Mouse (Mus musculus) adrenal gland (tissue): ENCODE data around the gene Tbpl1.

Experiments used
- intact Hi-C: fragments of 180-260 bp; cut with DNase I; formaldehyde crosslinking; loops from one replicate; pipeline ENCODE4 v1.15.1; 2025

The Tbpl1 gene

DNA sequence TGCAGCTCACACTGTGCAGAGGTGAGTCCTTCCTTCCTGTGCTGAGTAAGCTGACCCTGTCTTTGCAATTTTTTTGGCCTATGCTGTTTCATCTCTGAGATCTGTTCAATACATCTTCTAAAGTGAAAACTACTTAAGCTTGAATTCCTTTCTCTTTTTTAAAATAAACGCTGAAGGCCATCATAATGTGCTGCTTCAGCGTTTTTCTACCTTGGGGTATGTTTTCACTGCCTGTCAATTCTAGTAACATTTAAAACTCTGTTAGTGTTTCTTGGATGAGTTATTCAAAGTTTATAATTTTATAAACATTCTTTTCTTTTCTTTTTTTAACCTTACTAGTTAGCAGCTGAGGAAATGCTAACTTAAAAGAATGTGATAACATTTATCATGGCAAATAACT lies 18.8 kb downstream of the Tbpl1 start:
- intact Hi-C loops, result loop anchor here (10.0 kb wide), 1 partner anchor 138 kb away; no protein-coding TSS in a partner anchor

DNA sequence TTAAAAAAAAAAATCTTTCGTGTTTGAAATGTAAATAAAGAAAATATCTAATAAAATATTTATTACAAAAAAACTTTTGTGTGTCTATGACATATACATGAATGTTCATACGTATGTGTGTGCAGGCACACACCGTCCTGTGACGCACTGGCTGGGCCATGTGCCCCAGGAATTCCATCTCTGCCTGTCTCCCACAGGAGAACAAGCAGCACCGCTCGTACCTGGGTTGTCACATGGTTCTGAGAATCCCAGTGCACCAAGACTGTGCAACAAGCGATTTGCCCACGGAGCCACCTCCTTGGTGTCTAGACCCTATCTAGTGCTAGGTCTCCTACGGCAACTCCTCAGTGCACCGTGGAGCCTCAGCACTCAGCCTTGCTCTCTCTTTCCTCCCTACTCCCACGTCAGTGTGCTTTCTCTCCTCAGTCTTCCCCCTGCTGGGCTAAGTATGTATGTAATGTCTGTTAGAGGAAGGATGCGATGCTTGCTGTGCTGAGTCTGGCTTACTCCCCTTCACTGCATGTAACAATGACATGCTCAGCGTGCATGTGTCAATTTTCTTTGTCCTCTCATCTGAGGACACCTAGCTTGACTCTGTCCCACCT lies 21.5 kb downstream of the Tbpl1 start:
- intact Hi-C loops, result loop anchor here (10.0 kb wide), 1 partner anchor 135 kb away; no protein-coding TSS in a partner anchor

DNA sequence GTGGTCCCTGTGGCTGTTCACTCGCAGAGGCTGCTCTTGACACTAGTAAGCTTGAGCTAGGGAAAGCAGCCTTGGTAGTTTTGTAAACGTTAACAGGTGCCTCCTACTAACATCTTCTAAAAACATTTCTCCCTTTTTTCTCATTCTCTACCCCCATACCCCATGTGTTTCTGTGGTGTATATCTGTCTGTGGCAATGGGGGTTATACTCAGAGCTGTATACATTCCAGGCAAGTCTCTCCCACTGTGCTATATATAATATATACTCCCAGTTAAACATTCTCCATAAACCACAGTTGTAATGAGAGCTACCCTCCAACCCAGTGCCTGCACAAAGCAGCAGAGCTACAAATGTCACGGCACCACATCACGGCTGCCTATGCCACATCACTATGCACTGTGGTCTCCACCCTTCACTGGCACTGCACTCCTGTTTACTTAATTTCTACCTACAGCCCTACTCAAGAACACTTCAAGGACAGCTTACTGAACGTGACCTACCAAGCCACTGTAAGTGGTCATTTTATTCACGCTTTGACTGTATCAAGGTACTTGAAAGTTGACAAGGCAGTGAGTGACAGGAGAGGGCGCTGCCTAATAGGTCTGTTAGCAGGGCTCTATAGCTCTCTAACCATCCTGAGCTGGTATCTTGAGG lies 23.4 kb downstream of the Tbpl1 start:
- intact Hi-C loops, result no loop called here

DNA sequence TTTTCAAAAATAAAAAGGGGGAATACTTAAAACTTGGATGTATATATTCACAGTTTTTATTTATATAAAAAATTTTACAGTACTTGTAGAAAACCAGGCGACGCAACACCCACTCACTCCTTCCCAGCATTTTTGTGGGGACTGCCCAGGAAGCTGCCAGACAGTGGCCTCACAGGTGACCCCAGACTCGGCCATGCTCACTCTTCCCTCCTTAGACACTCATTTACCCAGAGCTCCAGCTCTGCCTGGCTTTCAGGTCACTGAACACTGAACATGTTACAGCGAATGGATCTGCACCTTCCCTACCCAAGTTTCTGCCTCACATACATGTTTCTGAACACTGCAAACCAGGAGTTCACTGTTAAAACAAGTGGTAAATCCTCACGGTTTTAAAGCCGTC lies 27.9 kb downstream of the Tbpl1 start:
- intact Hi-C loops, result no loop called here

DNA sequence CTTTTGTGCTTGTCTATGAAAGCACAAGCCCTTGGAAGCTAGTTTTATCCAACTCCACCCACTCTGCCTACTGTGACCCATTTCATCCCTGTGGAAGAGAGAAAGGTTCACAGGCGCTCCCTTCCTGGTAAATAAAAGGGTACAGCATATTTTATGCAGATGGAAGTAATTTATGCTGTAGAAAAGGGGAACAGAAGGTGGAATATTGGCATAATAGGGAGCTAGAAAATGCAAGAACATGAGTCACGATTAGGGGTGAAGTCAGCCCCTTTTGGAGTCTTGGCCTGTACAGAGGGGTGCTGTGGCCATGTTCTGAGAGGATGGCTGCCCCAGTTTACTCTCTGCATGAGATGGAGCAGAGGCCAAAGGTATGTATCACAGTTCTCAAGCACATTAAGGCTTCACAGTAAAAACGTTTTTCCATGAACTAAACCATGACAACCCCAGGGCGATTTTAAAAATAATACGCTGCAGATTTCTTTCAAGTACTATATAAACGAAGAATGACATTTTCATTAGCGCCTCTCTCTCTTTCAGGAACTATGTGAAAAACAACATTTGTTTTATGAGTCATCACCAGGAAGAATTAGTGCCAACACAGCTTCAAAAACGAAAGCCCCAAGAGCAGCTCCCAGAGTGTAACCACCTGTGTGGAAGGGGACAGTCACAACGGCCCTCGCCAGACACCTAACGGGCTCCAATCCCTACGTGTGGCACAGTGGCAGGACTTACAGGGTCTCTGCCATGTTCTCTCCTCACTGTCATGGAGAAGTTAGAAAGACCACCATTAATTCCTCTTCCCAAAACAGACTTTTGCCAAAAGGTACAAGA lies 30.0 kb downstream of the Tbpl1 start:
- intact Hi-C loops, result no loop called here

DNA sequence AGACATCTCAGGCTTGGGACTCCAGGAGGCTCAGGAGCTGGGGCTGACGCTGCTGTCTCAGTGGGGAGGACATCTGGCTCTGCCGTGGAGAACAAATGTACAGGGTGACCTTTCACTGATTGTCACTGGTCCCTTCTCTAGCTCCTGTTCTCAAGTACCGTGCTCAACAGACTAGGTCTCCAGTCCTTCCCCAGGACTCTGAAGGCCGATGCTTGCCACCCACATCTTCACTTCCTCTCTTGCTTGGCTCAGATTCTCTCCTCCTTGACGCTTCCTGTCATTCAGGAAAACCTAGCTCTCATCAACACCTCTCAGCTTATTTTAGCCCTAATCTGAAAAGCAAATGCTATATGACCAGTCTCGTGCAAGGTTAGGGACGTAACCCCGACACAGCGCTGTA lies 31.0 kb downstream of the Tbpl1 start:
- intact Hi-C loops, result no loop called here

DNA sequence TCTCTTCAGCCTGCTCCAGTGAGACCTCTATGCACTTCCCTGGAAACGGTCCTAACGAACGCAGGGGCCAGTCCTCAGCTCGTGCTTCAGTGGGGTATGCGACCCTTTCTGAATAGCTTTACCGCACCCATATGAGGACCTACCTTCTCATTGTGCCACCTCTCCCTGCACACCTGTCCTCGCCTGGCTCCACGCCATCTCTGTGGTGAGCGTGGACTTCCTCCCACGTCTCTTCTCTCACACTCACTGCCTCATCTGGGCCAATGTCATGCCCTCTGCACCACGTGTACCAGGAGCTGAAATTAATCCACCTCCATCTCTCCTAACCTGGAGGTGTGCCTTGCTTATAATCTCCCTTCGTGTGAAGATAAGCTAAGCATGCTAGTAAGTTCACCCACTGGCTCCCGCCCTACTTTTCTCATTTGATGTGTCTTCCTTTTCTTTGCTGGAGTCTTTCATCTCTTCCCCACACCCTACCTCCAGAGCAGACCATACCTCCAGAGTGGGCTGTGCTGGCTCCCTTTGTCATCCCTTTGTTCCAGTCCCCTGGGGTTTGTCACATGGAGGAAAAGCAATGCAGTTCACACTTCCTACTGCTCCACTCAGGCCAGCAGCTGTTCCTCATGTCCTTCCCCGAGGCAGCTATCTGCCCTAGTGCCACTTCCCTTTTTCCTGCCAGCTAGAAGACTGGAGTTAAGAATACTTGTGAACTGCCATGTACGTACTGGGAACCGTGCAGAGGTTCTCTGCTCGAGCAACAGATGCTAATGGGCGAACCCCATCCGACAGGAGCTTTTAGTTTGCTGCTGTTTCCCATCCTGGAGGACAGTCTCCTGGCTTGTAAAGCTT lies 32.0 kb downstream of the Tbpl1 start:
- intact Hi-C loops, result no loop called here

DNA sequence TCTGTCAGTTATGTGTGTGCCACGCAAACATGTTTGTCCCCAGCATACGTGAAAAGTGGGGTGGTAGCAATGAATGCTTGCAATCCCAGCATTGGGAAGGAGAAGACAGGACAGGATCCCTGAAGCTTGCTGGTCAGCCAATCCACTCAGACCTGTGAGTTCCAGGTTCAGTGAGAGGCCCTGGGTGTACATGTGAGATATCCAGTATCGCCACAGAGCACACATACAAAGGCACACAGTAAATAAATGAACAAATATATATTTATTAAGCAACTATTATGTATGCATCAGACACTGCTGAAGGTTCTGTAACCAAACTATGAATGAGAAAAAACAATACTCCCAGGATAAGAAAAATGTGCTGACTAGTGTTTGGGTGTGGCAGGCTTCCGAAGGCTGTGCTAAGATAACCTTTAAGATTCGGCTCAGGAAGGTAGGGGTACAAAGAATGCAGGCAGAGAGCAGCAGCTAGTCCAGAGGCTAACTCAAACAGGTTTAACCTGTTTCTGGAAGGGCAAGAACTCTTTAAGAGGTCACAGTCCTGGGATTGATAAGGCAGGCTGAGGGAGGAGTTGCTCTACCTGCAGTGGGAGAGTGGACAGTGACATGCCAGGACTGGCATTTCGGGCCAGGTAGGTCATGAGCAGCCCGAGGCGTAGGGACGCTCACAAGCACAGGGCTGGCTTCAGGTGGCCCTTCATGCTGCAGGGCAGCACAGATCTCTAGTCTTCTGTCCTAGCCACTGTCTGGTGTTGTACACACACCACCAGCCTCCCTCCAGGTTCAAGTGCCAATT lies 33.4 kb downstream of the Tbpl1 start:
- intact Hi-C loops, result no loop called here

DNA sequence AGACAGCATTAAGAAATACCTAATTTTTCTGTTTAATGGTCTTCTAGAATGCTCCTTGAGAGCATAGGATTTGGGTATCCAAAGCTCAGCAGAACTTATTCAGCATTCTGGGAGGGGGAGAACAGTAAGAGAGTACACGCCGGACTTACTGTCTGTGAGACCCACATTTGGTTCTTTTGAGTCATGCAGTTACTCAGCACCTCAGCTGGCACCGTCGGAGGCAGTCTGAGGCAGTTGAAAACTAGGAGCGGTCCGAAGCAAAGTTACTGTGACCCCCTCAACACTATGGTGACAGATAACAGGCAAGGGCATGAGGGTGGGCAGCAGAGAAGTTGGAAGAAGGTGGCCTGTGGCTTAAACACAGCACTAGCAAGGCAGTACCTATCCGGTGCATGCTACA lies 34.9 kb downstream of the Tbpl1 start:
- intact Hi-C loops, result no loop called here

DNA sequence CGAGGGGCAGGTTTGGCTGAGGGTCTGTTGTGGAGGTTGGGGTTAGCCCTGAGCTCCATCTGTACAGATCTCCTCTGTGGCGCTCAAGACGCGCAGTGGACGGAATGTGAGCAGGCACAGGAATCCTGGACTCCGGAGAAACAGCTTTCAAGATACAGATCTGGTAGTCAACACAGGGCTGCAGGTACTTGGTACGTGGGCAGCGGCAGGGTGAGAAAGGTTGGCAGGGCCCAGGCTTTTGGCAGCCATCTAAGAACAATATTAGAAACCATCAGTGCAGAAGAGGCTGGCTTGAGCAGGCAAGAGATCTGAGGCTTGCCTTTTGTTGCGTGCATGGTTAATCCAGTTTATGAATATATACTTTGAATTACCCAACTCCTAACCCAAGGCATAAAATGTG lies 35.5 kb downstream of the Tbpl1 start:
- intact Hi-C loops, result no loop called here

DNA sequence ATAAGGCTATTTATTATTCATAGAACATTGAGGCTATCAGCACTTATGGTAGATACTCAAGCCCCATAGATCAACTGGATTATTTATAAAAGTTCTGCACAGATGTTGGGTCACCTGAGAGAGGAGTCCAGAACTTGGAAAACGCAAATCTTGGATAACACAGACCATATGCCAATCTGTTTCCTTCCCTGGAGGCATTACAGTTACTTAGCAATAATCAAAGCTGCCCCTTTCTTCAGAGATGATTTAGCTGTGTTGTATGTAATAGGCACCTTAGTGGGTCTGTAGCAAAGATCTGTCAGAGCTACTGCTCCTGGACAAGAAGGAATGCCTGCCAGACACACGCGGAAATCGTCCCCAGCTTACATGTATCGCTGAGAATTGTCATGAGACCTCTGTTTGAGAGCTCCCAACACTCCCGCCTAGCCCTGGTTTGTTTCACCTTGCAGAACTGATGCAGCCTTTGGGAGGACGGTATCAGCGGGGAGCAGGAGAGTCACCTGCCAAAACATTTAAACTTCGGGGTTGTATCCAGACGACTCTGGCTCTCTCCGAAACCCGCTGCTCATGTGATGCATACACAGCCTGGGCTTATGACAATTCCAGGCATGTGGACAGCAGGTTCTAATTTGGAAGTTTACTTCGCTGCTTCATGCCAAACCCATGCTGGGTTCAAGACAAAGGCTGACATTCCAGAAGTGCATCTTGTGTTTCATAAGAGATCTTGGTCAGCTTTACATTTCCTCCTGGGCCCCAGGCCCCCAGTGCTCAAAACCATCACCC lies 55.7 kb downstream of the Tbpl1 start:
- intact Hi-C loops, result no loop called here

DNA sequence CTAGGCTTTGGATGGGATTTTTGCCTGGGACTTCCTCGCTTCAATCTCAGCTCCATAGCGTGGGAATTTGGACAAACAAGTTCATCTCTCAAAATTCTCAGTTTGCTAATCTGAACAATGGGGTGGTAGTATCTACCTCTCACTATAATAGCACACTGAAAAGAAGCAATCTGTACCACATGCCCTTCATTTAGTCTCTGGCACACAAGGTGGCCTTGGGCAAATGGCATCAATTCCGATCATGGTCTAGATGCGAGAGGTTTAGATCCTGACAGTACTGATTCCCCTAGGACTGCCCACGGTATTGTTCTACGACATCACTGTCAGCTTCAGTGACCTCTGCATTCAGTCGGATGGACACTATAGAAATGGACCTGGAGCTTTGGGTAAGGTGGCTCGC lies 57.6 kb downstream of the Tbpl1 start:
- intact Hi-C loops, result no loop called here

DNA sequence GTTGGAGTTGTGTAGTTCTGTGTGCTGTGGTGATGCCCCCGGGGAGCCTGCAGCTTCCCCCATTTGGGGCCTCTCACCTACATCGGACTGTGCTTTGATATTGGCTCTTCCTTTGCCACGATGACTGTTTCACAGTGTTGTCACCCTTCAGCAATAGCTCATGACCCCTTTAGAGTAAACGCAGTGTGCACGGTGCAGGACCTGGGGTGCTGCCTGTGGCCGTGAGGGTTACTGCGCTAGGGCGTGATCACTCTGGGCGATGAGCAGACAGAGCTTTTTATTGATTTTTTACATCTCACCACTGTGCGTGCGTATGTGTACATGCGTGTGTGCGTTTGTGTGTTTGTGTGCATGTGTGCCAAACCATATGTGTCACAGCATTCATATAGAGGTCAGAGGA lies 63.2 kb downstream of the Tbpl1 start:
- intact Hi-C loops, result no loop called here

DNA sequence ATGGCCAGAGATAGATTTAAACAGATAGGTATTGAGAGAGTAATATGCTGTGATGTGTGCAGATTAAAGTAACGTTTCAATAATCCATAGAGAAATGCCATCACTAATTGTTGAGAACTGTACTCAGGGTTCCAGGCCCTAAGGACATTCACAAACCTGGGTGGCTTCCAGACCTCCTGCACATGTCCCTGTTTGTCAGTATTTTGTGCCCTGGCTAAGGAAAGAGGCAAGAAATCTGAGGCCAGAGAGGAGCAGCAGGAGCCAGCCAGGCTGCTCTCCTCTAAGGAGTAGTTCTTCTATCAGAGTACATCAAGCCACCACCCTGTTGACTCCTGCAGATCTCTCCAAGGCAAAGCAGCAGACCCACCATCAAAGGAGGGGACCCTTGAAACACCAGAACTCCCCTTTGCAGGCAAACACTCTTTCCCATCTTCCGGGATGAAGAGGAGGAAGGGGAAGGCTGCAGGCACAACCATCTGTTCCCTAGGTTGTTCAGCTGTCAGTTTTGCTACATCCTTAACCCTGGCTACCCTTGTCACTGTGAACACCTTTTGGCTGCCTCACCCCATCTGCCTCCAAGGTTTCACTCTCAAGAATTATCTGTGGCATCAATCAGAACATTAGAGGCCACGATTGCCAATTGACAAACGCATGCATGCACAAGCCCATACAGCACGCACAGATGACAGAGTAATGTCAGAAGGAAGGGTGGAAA lies 71.3 kb downstream of the Tbpl1 start:
- intact Hi-C loops, result no loop called here

DNA sequence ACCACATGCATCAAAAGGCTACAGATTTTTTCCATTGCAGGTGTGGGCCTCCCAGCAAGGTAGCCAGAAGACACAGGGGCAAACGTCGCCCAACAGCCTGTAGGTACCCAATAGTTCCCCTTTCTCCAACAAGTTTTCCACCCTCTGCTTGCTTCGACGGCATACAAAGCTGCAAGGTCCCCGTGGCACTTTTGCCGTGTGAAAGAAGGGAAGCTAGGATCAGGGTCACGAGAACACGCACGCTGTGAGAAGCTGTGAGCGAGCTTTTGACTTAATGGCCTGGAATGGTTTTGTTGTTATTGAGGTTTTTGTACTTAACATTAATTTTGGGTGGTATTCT lies 72.4 kb downstream of the Tbpl1 start:
- intact Hi-C loops, result no loop called here

DNA sequence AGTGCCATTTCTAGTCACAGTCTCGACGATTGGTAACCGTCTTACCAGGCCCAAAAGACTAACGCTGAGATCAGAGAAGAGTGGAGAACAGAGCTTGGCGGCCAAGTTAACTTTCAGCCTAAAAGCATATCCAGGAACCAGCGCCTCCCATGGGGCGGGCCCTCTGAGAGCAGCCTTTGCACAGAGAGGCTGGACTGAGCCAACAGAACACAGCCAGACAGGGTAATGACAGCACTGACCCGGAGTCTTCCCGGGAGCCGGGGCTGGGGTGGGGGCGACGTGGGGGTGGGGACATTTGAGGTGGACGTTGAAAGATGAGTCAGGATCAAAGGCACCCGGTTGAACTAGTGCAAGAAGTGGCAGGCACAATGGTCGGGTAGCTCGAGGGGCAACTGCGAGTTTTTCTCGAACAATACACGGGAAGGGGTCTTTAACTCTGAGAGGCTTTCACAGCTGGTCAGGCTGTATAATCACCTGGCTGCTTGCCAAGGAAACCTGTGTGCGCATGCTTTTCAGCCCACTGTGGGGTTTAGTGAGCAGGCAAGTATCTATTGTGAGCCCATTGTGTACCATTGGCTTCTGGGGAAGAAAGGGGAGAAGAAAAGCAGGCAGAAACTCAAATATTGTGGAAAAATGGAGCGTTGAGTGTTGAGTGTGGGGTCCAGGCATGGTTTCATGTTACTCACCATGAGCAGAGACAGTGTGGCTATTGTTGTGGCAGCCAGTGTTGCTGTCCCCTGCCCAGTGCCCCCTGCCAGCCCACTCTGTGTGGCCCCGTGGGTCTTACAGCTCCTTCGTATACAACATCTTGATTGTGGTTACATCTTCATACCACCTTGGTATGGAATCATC lies 73.0 kb downstream of the Tbpl1 start:
- intact Hi-C loops, result no loop called here
